Mouse (Mus musculus): ENCODE results near the gene Clec4d.

Gene Clec4d

DNA sequence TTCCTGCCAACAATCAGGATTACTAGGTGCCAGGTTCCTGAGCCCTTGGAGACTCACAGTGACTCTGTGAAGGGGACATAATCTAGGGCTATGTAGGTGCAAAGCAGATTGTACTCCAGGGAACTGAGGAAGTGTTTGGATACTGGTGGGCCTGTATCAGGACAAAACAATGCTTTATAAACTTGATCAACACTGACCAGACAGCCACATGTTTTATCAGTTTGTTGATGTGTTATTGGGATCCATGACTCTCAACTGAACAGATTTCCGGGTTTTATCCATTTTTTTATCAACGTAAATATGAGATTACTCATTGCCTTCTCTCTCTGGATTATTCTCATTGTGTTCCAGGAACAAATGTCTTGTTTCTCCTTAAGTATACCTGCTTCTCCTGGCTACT lies 46.1 kb downstream of the Clec4d start, which contains the start of gene Vmn2r19:
Vmn2r19 (plus strand) TSS at position 301 of the 400 bp plus-strand sequence.
- DNase-seq (ENCODE audit: low spot score in 2 of 2), result no peak

Measured in frontal cortex, postnatal 10 days (tissue).